Mouse (Mus musculus) lung, postnatal 0 days (tissue): ENCODE results near the gene Tollip. TPM values are rescaled to one million over a fixed set of nuclear protein-coding genes. Genes with fewer than 3 reads are reported as not detected.

ENCODE experiments used
- ATAC-seq: fragments of 200-750 bp; cut with Nextera tagmentation; 2 replicates; pipeline ENCODE4 v1.8.0; 2017; ENCODE audit warnings: moderate library complexity
- DNase-seq: peaks from one replicate; pipeline ENCODE4 v3.0.0-alpha.2; 2016; ENCODE audit warnings: low spot score
- H3K27ac ChIP-seq: fragments of 300-500 bp; sonication (generic); 2 replicates; pipeline ENCODE4 v1.5.1; 2014; ENCODE audit warnings: antibody characterized with exemption, mild to moderate bottlenecking, low read length, mixed read lengths
- H3K27me3 ChIP-seq: fragments of 300-500 bp; sonication (generic); replicated peaks from 2 replicates; pipeline ENCODE4 v1.6.1; 2014; ENCODE audit warnings: low read length, mixed read lengths; ENCODE audit not compliant: insufficient read depth
- H3K36me3 ChIP-seq: fragments of 300-500 bp; sonication (generic); 2 replicates; pipeline ENCODE4 v1.6.1; 2014; ENCODE audit warnings: low read length, mixed read lengths; ENCODE audit not compliant: insufficient read depth
- H3K4me1 ChIP-seq: fragments of 300-500 bp; sonication (generic); 2 replicates; pipeline ENCODE4 v1.6.1; 2014; ENCODE audit warnings: antibody characterized with exemption, low read depth, low read length, mixed read lengths; ENCODE audit not compliant: insufficient read depth
- H3K4me2 ChIP-seq: fragments of 300-500 bp; sonication (generic); replicated peaks from 2 replicates; pipeline ENCODE4 v1.6.1; 2014; ENCODE audit warnings: low read depth, mild to moderate bottlenecking, low read length, moderate library complexity, mixed read lengths
- H3K4me3 ChIP-seq: fragments of 300-500 bp; sonication (generic); 2 replicates; pipeline ENCODE4 v1.5.1; 2014; ENCODE audit warnings: low read depth, low read length
- H3K9ac ChIP-seq: fragments of 300-500 bp; sonication (generic); replicated peaks from 2 replicates; pipeline ENCODE4 v1.6.1; 2014; ENCODE audit warnings: low read depth, mild to moderate bottlenecking
- H3K9me3 ChIP-seq: fragments of 300-500 bp; sonication (generic); 2 replicates; pipeline ENCODE4 v1.6.1; 2016; ENCODE audit warnings: low read length, mixed read lengths
- CTCF ChIP-seq: IDR thresholded peaks from 2 replicates; pipeline ENCODE4 v1.5.1; 2016; ENCODE audit warnings: antibody characterized with exemption, mild to moderate bottlenecking
- EP300 ChIP-seq: IDR thresholded peaks from 2 replicates; pipeline ENCODE4 v1.6.1; 2016; ENCODE audit warnings: antibody characterized with exemption, mild to moderate bottlenecking, control low read depth
- WGBS: fragments of 180-500 bp; shearing (Covaris S2); extraction: QIAGEN DNeasy Blood & Tissue Kit; methylation state at CpG from one replicate; pipeline ENCODE4 v1.1.7; 2014; 5-methylcytosine and 5-hydroxymethylcytosine counted together
- polyA plus RNA-seq: library from polyadenylated mRNA; unstranded; fragments of >200 nt; fragmentation: Nextera tagmentation; extraction: Ambion mirVana; gene quantifications from 2 replicates; pipeline ENCODE4 v1.2.1, GENCODE M21; 2015

The Tollip gene
- polyA plus RNA-seq, 1 experiment from 2014 or later, result 44.6 TPM

- TF ChIP-seq EP300 (no peak), CTCF (no peak)
- Histone ChIP-seq H3K9ac (no peak overlapping the region), H3K4me2 (no peak overlapping the region), H3K27me3 (no peaks in the 10 kb centered on the region), H3K9me3 (no peaks in the 10 kb centered on the region), H3K27ac (no peak overlapping the region), H3K4me1 (no peaks in the 10 kb centered on the region), H3K4me3 (no peak overlapping the region), H3K36me3 (no peaks in the 10 kb centered on the region)
- DNase-seq (no peak), ATAC-seq (peak; percentile 27; the same call in 1 of the 2 replicates)
- 47% methylated on average over 8 of the region's 8 CpGs for WGBS
These were observed 81.9 kb downstream of the Tollip start for GRCm38 (mm10) chr7:141836423-141836822.

- ATAC-seq, result peak; percentile 70
- peak; percentile 38 for DNase-seq
- no peak overlapping the region for H3K27ac ChIP-seq
These were observed 82.4 kb downstream of the Tollip start for GRCm38 (mm10) chr7:141835941-141836340.

More at GRCm38 (mm10) chr7:141835941-141836340, 82.4 kb downstream of the Tollip start:
- Histone ChIP-seq H3K4me1 (no peaks in the 10 kb centered on the region), H3K9ac (no peak overlapping the region), H3K36me3 (no peaks in the 10 kb centered on the region), H3K9me3 (no peaks in the 10 kb centered on the region), H3K4me3 (no peak overlapping the region), H3K27me3 (no peaks in the 10 kb centered on the region), H3K4me2 (no peak overlapping the region)
- no peak for TF ChIP-seq EP300
- no peak for TF ChIP-seq CTCF
- 30% methylated on average over 7 of the region's 7 CpGs for WGBS

Other genes with a start within 250 kb of the Tollip start
- 0.26 and 0.36 TPM in 2 replicates for gene Muc2, start 228.2 kb downstream of the Tollip start, polyA plus RNA-seq
- 0.30 and 0.52 TPM in 2 replicates for gene Muc5ac, start 129.5 kb downstream of the Tollip start, polyA plus RNA-seq
- 0.80 and 1.5 TPM in 2 replicates for gene Muc5b, start 79.4 kb downstream of the Tollip start, polyA plus RNA-seq
- 0.39 and 0.88 TPM in 2 replicates for gene Brsk2, start 31.2 kb upstream of the Tollip start, polyA plus RNA-seq
- gene Mob2, start 142.6 kb upstream of the Tollip start, polyA plus RNA-seq, result 85.9 and 104 TPM in 2 replicates
- gene Dusp8, start 177.3 kb upstream of the Tollip start, polyA plus RNA-seq, result 5.5 and 6.0 TPM in 2 replicates
- not detected in 2 replicates for gene Gm45618, start 202.2 kb upstream of the Tollip start, polyA plus RNA-seq
- gene Gm39115, start 217.5 kb upstream of the Tollip start, polyA plus RNA-seq, result not detected in 2 replicates
- not detected in 2 replicates for gene Gm45337, start 226.1 kb upstream of the Tollip start, polyA plus RNA-seq
- not detected in 2 replicates for gene Gm29735, start 238.6 kb upstream of the Tollip start, polyA plus RNA-seq
- not detected in 2 replicates for gene Gm4553, start 247.2 kb upstream of the Tollip start, polyA plus RNA-seq